Mouse (Mus musculus) layer of hippocampus, adult 9-10 months (tissue): ENCODE results near the gene Ushbp1.
"Not testable (repeated sequence)": the region's sequence is repeated elsewhere in the genome, so short reads cannot be mapped to it uniquely, and the experiment has no call there.

ENCODE experiments used
- DNase-seq: peaks from one replicate; pipeline ENCODE4 v3.0.0; 2022; ENCODE audit warnings: low spot score

Ushbp1 gene

GRCm38 (mm10) chr8:71395629-71396028, at the start of gene Ushbp1:
TSS of gene Ushbp1 (minus strand) at chr8:71395802.
- no peak for DNase-seq

GRCm38 (mm10) chr8:71445096-71445495, 49.5 kb upstream of the Ushbp1 start:
- no peak for DNase-seq

GRCm38 (mm10) chr8:71441404-71441803, 45.8 kb upstream of the Ushbp1 start:
- no peak for DNase-seq

- no peak for DNase-seq
These were observed 41.4 kb upstream of the Ushbp1 start for GRCm38 (mm10) chr8:71437041-71437440.

- not testable (repeated sequence) for DNase-seq
These were observed 37.3 kb upstream of the Ushbp1 start for GRCm38 (mm10) chr8:71432935-71433334.

GRCm38 (mm10) chr8:71422121-71422520, 26.5 kb upstream of the Ushbp1 start:
- DNase-seq: no peak

GRCm38 (mm10) chr8:71411535-71412273, 16.1 kb upstream of the Ushbp1 start:
- no peak for DNase-seq

GRCm38 (mm10) chr8:71408231-71408630, 12.6 kb upstream of the Ushbp1 start:
- DNase-seq: no peak

- DNase-seq: no peak
These were observed 11.8 kb upstream of the Ushbp1 start for GRCm38 (mm10) chr8:71407441-71407840.

GRCm38 (mm10) chr8:71406099-71407015, 10.8 kb upstream of the Ushbp1 start:
- DNase-seq: no peak

GRCm38 (mm10) chr8:71405401-71406098, 9.9 kb upstream of the Ushbp1 start, which contains the start of gene Ankle1:
TSS of gene Ankle1 (plus strand) at chr8:71406010.
- peak; percentile 92 for DNase-seq

GRCm38 (mm10) chr8:71404951-71405351, 9.3 kb upstream of the Ushbp1 start:
- no peak for DNase-seq

- DNase-seq: no peak
These were observed 8.4 kb upstream of the Ushbp1 start for GRCm38 (mm10) chr8:71404011-71404410.

- no peak for DNase-seq
These were observed 7.7 kb upstream of the Ushbp1 start for GRCm38 (mm10) chr8:71403107-71403885.

- no peak for DNase-seq
These were observed 6.9 kb upstream of the Ushbp1 start for GRCm38 (mm10) chr8:71402446-71402964.

GRCm38 (mm10) chr8:71401454-71401853, 5.9 kb upstream of the Ushbp1 start:
- DNase-seq: no peak

GRCm38 (mm10) chr8:71400826-71401225, 5.2 kb upstream of the Ushbp1 start:
- DNase-seq: no peak

GRCm38 (mm10) chr8:71397701-71398100, 2.1 kb upstream of the Ushbp1 start:
- no peak for DNase-seq

- DNase-seq: peak; percentile 86
These were observed 1.2 kb upstream of the Ushbp1 start, which contains the start of gene Babam1 for GRCm38 (mm10) chr8:71396639-71397305. TSS of gene Babam1 (plus strand) at chr8:71396861.

GRCm38 (mm10) chr8:71395071-71395470, 531 bp downstream of the Ushbp1 start:
- DNase-seq: no peak

- no peak for DNase-seq
These were observed 1.1 kb downstream of the Ushbp1 start for GRCm38 (mm10) chr8:71394481-71394880.
